Mouse (Mus musculus): ENCODE data around the gene Gm33543.

Gm33543 gene

GRCm38 (mm10) chr10:95830891-95831290 lies 11.8 kb downstream of the Gm33543 start:
- no peak for DNase-seq

- no peak for DNase-seq
Measured at GRCm38 (mm10) chr10:95829471-95829870, 13.3 kb downstream of the Gm33543 start.

- no peak for DNase-seq
Measured at GRCm38 (mm10) chr10:95828374-95828773, 14.4 kb downstream of the Gm33543 start.

GRCm38 (mm10) chr10:95825651-95826050 lies 17.1 kb downstream of the Gm33543 start:
- DNase-seq, result no peak

- DNase-seq, result no peak
Measured at GRCm38 (mm10) chr10:95818506-95818905, 24.2 kb downstream of the Gm33543 start.

- no peak for DNase-seq
Measured at GRCm38 (mm10) chr10:95817419-95818161, 25.1 kb downstream of the Gm33543 start.

GRCm38 (mm10) chr10:95814351-95814750 lies 28.4 kb downstream of the Gm33543 start:
- DNase-seq, result no peak

- DNase-seq, result no peak
Measured at GRCm38 (mm10) chr10:95811869-95812268, 30.9 kb downstream of the Gm33543 start.

- DNase-seq, result no peak
Measured at GRCm38 (mm10) chr10:95801443-95801811, 41.3 kb downstream of the Gm33543 start.

GRCm38 (mm10) chr10:95800693-95801442 lies 41.9 kb downstream of the Gm33543 start:
- no peak for DNase-seq

GRCm38 (mm10) chr10:95797645-95798395 lies 44.9 kb downstream of the Gm33543 start:
- DNase-seq, result no peak

- no peak for DNase-seq
Measured at GRCm38 (mm10) chr10:95795500-95795899, 47.2 kb downstream of the Gm33543 start.

- no peak for DNase-seq
Measured at GRCm38 (mm10) chr10:95794706-95795105, 48.0 kb downstream of the Gm33543 start.

- DNase-seq, result no peak
Measured at GRCm38 (mm10) chr10:95791427-95791804, 51.3 kb downstream of the Gm33543 start.

- DNase-seq, result no peak
Measured at GRCm38 (mm10) chr10:95790771-95791426, 51.8 kb downstream of the Gm33543 start.

- DNase-seq, result no peak
Measured at GRCm38 (mm10) chr10:95787176-95787575, 55.6 kb downstream of the Gm33543 start.

- no peak for DNase-seq
Measured at GRCm38 (mm10) chr10:95784837-95785236, 57.9 kb downstream of the Gm33543 start.

- DNase-seq, result no peak
Measured at GRCm38 (mm10) chr10:95780881-95781600, 61.7 kb downstream of the Gm33543 start.

- peak; percentile 11 for DNase-seq
Measured at GRCm38 (mm10) chr10:95779801-95780385, 62.8 kb downstream of the Gm33543 start.

- DNase-seq, result no peak
Measured at GRCm38 (mm10) chr10:95778622-95779021, 64.1 kb downstream of the Gm33543 start.

GRCm38 (mm10) chr10:95777701-95778320 lies 64.9 kb downstream of the Gm33543 start:
- no peak for DNase-seq

Data from thymus, postnatal 14 days (tissue).